Mouse (Mus musculus) Patski (cell line): ENCODE measurements at regions not wholly inside any gene's neighbourhood (a gene's known extent, or its start where the extent isn't known, plus 50 kb on each side); places are given as distances from the start of the nearest gene placed in this dataset.

ENCODE experiments used
- ATAC-seq: fragments of 100-300 bp; one replicate; pipeline ENCODE4 v1.8.0; 2021
- CTCF ChIA-PET: fragments of 350-600 bp; sonication (Branson Sonifier 250); formaldehyde crosslinking; loops from one replicate; lab custom pipeline; 2022; ENCODE audit warnings: inconsistent platforms; lab: Charles Lee
- POLR2A ChIA-PET: fragments of 350-600 bp; sonication (Branson Sonifier 250); formaldehyde crosslinking; loops from one replicate; lab custom pipeline; 2022; ENCODE audit warnings: antibody characterized with exemption, inconsistent platforms; lab: Charles Lee
- DNase-seq: peaks from one replicate; pipeline ENCODE4 v3.0.0-alpha.2; 2011; ENCODE audit warnings: low read depth, low spot score
- H3K27me3 ChIP-seq: fragments of 371-371 bp; one replicate; pipeline ENCODE4 v1.5.1; 2021
- CTCF ChIP-seq: fragments of 100-300 bp; IDR thresholded peaks from one replicate; pipeline ENCODE4 v1.5.1; 2021
- in situ Hi-C: fragments of 300-500 bp; cut with MboI; formaldehyde crosslinking; loops from 3 replicates; pipeline ENCODE4 v1.11.1; 2018; ENCODE audit warnings: low pct_unique_long_range_greater_than_20kb, mixed read lengths

DNA sequence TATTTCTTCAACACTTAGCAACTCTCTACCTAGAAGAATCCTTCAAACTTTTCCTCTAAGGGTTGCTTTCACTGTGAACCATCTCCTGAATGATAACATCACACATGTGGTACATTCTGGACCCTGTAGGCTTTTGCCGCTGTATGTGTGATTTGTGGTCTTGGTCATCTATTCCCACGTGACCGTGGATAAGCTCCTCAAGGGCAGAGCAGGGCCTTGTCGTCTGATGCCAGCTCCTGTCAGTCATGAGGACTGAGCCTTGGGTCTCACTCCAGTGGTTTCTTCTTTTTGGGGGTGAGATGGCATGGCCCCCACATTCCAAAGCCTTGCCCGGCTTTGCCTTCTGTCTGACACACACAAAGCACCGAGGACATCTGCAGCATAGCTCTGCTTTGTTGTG lies 183.3 kb upstream of the Bmper start:
- ChIA-PET POLR2A (no interaction called here), CTCF (no interaction called here)

DNA sequence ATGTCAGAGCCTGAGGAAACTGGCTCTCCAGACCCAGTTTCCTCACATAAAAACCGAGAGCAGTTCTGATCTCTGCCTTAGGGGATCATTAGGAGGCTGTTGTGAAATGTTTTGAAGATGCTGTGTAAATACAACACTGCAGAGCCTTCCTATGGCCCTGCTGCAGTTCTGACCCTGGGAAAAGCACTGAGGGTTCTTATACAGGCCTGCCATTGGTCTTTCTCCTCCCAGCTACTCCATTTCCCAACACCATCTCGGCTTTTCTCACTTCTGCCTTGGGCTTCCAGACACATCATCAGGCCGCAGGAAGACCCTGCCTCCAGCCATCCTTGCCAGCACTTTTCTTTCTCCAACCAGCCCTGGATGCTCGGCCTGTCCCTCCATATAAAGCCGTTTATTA lies 181.9 kb upstream of the Bmper start:
- CTCF ChIA-PET: interaction anchor here (1.0 kb wide), 1 partner anchor 9 kb away, joined by 3 read pairs; no protein-coding TSS in a partner anchor
- ATAC-seq: no peak
- in situ Hi-C loops: no loop called here

More for the DNA sequence above, 183.3 kb upstream of the Bmper start:
- DNase-seq (no peak), ATAC-seq (no peak)
- in situ Hi-C loops: no loop called here
- no peak for TF ChIP-seq CTCF
- H3K27me3 ChIP-seq: peaks cover 4% of the 10 kb centered on the region

DNA sequence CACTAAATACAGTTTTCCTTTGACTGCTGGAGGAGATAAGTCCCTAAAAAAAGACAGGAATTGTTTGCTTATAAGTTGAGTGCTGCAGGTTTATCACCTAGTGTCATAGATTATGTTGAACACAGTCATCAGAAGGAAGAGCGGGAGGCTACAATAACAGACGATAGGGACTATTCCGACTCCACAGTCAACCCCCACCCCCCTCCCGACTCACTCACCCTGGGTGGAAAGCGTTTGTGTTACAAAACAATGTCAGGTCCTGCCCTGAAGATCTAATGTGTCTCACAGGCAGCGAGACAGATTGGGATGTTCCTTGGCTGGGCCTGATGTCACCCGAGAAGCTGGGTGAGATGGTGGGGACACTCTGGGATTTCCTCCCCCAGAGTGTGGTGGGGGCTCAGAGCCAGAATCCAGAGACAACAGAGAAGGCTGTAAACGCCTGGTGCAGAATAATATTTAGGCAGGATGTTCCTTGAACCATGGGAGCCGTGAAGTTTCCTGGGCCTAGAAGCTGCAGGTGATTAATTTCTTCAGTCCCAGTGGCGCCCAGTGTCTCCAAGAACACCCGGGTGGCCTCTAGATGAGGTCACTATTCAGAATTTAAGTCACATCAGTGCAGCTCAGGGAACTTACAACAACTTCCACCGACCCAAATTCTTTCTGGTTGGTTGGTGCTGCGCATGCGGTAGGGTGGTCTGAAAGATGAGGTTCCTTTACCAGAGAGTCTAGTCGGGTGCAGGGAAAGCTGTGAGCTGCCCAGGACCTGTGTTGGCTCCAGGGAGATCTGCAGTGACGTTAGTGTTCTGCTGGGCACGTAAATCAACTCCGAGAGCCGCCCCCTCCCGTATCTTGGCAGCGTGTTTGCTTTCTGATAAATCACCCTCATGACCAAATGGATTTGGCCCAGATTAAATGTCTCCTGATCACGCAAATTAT lies 181.1 kb upstream of the Bmper start:
- peaks cover 4% of the 10 kb centered on the region for H3K27me3 ChIP-seq
- in situ Hi-C loops: no loop called here
- POLR2A ChIA-PET: no interaction called here
- DNase-seq (no peak), ATAC-seq (no peak)
- TF ChIP-seq CTCF: no peak
- CTCF ChIA-PET: interaction anchor here (1.0 kb wide), 1 partner anchor 8 kb away, joined by 3 read pairs; no protein-coding TSS in a partner anchor

More for the DNA sequence above, 181.9 kb upstream of the Bmper start:
- TF ChIP-seq CTCF: no peak
- H3K27me3 ChIP-seq: peaks cover 4% of the 10 kb centered on the region
- no peak for DNase-seq
- POLR2A ChIA-PET: no interaction called here

DNA sequence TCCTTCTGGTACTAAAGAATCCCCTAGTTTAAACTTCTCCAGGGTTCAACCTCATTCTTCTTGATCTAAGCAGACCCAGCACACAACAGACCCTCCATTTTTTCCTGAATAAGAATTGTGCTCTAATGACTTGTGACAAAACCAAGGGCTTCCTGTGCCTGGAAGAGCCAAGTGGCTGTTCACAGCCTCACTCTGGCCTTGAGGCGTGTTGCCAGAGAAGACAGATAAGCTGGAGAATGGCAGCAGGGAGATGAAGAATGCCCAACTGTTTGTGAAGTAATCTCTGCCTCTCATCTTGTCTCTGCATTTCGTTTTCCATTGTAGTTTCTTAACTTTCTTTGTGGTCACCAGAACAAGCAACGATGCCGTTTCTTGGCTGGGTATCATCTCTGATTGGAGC lies 179.9 kb upstream of the Bmper start:
- ChIA-PET POLR2A (no interaction called here), CTCF (no interaction called here)
- DNase-seq: no peak
- peaks cover 4% of the 10 kb centered on the region for H3K27me3 ChIP-seq
- TF ChIP-seq CTCF: no peak
- in situ Hi-C loops: no loop called here
- no peak for ATAC-seq

DNA sequence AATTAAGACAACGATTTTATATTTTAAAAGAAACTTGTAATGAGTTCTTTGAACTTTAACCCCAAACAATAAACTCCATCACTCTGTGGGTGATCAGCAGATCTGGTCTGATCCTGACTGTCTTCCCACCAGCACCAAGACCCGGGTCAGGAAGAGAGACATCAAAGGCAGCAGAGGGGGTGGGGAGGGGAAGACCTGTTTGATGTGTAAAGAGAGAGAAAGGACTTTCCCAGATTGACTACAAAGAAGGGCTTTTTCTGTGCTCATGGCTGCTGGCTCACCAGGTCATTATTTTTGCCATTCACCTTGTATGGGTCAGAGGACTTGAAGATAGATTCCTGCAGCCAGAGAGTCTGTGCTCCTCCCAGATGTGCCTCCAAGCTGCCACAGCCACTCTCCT lies 177.4 kb upstream of the Bmper start:
- H3K27me3 ChIP-seq: no peaks in the 10 kb centered on the region
- DNase-seq: no peak
- ATAC-seq: no peak
- ChIA-PET CTCF (no interaction called here), POLR2A (no interaction called here)
- in situ Hi-C loops: no loop called here
- no peak for TF ChIP-seq CTCF

DNA sequence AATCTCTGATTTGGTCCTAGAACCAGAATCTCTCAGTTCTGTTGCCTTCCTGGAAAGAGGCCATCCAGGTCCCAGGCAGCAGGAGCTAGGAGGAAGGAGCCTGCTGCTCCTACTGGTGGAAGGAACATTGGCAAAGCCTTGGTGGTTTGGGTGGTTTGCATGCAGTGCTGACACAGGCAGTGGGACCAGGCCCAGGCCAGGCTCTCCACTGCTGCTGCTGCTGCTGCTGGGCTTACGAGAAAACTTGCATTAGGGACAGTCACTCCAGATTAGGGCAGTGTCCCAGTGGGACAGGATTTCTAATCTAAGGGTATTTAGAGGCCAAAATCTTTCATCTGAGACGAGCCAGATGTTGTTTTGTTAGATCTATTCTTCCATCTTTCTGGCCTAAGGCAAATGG lies 172.1 kb upstream of the Bmper start:
- no peak for DNase-seq
- no peak for ATAC-seq
- no peaks in the 10 kb centered on the region for H3K27me3 ChIP-seq
- TF ChIP-seq CTCF: no peak
- POLR2A ChIA-PET: no interaction called here
- in situ Hi-C loops: no loop called here
- CTCF ChIA-PET: interaction anchor here (0.9 kb wide), 1 partner anchor 10 kb away, joined by 3 read pairs; no protein-coding TSS in a partner anchor

DNA sequence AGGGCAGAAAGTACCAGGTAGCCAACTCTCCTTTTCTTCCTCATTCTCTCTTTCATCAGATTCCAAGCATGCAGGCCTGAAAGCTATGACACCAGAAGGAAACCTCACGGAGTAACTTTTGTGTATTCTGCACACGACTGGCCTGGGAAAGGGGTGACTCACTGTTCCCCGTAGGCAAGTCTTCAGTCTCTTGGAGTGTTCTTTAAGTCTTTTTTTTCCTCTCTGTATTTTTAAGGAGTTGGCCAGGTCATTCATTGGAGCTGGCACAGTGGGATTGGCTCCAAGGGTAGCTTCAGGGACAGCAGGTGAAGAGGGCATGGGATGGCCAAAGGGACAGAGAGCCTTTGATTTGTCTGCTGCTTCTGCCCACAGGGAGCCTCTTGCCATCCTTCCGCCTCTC lies 163.3 kb upstream of the Bmper start:
- in situ Hi-C loops: no loop called here
- H3K27me3 ChIP-seq: no peaks in the 10 kb centered on the region
- DNase-seq (no peak), ATAC-seq (no peak)
- TF ChIP-seq CTCF: no peak
- CTCF ChIA-PET: interaction anchor here (1.2 kb wide), 2 partner anchors 15 to 22 kb away, joined by 3 read pairs; no protein-coding TSS in a partner anchor
- POLR2A ChIA-PET: no interaction called here

DNA sequence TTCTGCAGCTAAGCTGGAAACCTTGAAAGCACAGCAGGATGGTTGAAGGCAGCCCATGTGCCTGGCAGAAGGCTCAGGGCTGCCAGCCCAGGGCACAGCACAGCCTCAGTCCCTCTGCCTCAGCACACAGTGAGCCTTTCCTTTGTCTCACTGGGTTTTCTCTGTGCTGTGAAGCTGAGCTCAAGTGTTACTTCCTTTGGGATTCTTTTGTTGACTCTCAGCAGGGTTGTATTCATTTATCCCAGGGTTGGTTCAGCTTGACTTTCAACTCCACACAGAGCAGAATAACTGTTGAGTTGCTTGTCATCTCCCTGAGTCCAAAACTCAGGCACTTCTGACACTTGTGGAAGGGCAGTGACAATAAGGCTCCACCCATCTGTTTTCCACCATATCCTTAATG lies 162.3 kb upstream of the Bmper start:
- ChIA-PET POLR2A (no interaction called here), CTCF (no interaction called here)
- in situ Hi-C loops: no loop called here
- no peaks in the 10 kb centered on the region for H3K27me3 ChIP-seq
- DNase-seq (no peak), ATAC-seq (no peak)
- no peak for TF ChIP-seq CTCF

DNA sequence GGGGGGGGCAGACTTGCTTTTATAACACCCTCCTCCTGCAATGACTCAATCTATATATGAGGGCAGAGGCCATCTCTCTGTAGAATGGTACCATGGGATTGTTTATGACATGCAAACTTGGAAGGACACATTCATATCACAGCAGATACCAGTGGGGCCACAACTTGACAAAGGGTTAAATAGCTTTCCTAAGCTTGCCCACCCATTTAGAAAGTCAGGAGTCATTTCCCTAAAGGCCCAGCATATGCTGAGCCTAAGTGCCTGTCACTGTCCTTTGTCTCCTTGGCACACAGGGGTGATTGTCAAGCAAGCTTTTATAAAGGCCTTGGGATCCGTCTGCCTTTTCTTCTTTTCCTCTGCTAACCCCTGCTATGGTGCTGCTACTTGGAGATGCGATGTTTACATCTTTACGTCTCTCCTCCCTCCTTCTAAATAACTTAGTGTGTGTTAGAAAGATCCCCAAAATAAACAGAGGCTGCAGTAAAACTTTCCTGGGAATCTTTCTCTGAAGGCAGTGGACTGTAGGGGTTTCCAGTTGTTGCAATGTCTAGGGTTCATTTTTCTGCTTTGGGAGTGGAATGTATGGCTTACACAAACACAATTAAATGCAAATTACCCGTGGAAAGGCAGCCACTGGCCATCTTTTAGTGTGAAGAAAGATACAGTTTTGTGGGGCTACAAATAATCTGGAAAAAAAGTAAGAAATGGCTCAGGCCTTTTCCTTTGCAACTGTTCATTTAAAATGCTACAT lies 161.5 kb upstream of the Bmper start:
- ChIA-PET CTCF (no interaction called here), POLR2A (no interaction called here)
- ATAC-seq (no peak), DNase-seq (no peak)
- no peaks in the 10 kb centered on the region for H3K27me3 ChIP-seq
- no peak for TF ChIP-seq CTCF
- in situ Hi-C loops: no loop called here

DNA sequence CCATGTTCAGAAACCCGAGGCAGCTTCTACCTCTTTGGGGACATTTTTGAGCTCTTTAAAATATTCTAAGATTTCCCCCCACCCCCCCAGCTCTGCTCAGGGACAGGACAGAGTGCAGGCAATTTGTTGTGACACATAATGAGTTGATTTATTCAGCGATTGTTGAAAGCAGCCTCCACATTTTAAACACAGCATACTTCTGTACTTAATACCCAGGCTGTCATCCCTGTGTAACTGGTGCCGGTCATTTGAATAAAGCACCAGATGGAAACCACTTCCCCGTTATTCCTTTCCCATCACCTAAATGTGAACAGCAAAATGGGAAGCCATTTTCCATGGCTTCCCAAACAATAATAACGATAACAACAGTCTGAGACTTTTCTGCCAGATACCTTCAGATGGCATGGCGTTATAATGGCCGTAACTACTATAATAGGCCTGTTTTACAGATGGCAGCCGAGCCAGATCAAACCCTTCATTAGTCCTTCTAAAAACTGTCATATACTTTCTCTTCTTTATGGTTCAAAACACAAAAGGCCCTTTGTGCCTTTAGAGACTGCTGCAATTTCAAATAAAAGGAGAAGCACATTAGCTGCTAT lies 160.7 kb upstream of the Bmper start:
- TF ChIP-seq CTCF: no peak
- in situ Hi-C loops: no loop called here
- POLR2A ChIA-PET: interaction anchor here (1.0 kb wide), 1 partner anchor 37 kb away, joined by 3 read pairs; no protein-coding TSS in a partner anchor
- CTCF ChIA-PET: no interaction called here
- ATAC-seq (no peak), DNase-seq (no peak)
- H3K27me3 ChIP-seq: no peaks in the 10 kb centered on the region
